ENCODE assay signal across 11 mouse cellular contexts in genomic region chr17:84031381-84031780, GRCm38 (mm10).
DNase-seq lines count a peak whose midpoint lies in the region; ATAC-seq and TF ChIP-seq lines count a peak whose summit lies in the region.
"Had no signal": no experiment of that assay in that cellular context is flagged by ENCODE, and none has a peak within 500 bp of the region (broad histone marks: within the 10 kb centered on the region; RNA-seq: fewer than 3 reads in every experiment).

No protein-coding gene starts in this region.

- TF ChIP-seq POLR2A in kidney, adult 2 months (IDR thresholded peaks at IDR 0.05; ENCODE audit: low read depth, low read length), result no peak

- no peaks in the 10 kb centered on the region for H3K9me3 ChIP-seq in embryonic facial prominence, embryonic 15.5 days (replicated peaks)
- H3K9me3 ChIP-seq in limb, embryonic 11.5 days (ENCODE audit: control insufficient read depth, low read length), result no peaks in the 10 kb centered on the region
- H3K9me3 ChIP-seq: neural tube, embryonic 13.5 days had no signal

- no peaks in the 10 kb centered on the region for H3K36me3 ChIP-seq in kidney, adult 2 months (ENCODE audit: control insufficient read depth, insufficient read depth, low read length)
- no peaks in the 10 kb centered on the region for H3K36me3 ChIP-seq in embryonic facial prominence, embryonic 15.5 days
- no peaks in the 10 kb centered on the region for H3K36me3 ChIP-seq in limb, embryonic 11.5 days (ENCODE audit: control insufficient read depth, insufficient read depth, low read length)
- H3K36me3 ChIP-seq: neural tube, embryonic 13.5 days had no signal

- H3K4me1 ChIP-seq in kidney, adult 2 months (ENCODE audit: control insufficient read depth, insufficient read depth, low read length), result no peaks in the 10 kb centered on the region
- H3K4me1 ChIP-seq in embryonic facial prominence, embryonic 15.5 days, result peaks cover 60% of the 10 kb centered on the region
- H3K4me1 ChIP-seq in limb, embryonic 11.5 days (ENCODE audit: control insufficient read depth, insufficient read depth, low read length), result peaks cover 29% of the 10 kb centered on the region

- H3K27ac ChIP-seq in kidney, adult 2 months (ENCODE audit: insufficient read depth, low read depth, low read length), result no peak overlapping the region
- peak overlapping the region; percentile 82 for H3K27ac ChIP-seq in embryonic facial prominence, embryonic 15.5 days (replicated peaks)
- H3K27ac ChIP-seq in limb, embryonic 11.5 days (replicated peaks; ENCODE audit: low read depth, low read length), result peak overlapping the region; percentile 30; the same call in 1 of the 2 replicates
- H3K27ac ChIP-seq: neural tube, embryonic 13.5 days had no signal

- no peak overlapping the region for H3K4me2 ChIP-seq in embryonic facial prominence, embryonic 15.5 days (replicated peaks)
- no peak overlapping the region for H3K4me2 ChIP-seq in limb, embryonic 11.5 days (ENCODE audit: low read depth, severe bottlenecking)
- H3K4me2 ChIP-seq: neural tube, embryonic 13.5 days had no signal

- ATAC-seq in embryonic facial prominence, embryonic 15.5 days (ENCODE audit: insufficient number of reproducible peaks, low FRiP score, low TSS enrichment, low read depth), result peak; percentile 76
- ATAC-seq in limb, embryonic 11.5 days (ENCODE audit: insufficient number of reproducible peaks, low FRiP score, low TSS enrichment, low read depth), result 0 out of 2 replicates have a peak, but pooled peaks have one; percentile 36

- no peak for TF ChIP-seq CTCF in kidney, adult 2 months (conservative IDR thresholded peaks at IDR 0.05; ENCODE audit: insufficient read depth, insufficient read length, low read depth, low read length)

- peak; percentile 31 for DNase-seq in kidney, adult 2 months
- no peak for DNase-seq in kidney, adult 9 months
- DNase-seq in embryo, embryonic 10.5 days (ENCODE audit: low spot score), result peak; percentile 57
- DNase-seq in limb, embryonic 11.5 days (ENCODE audit: low spot score), result peak; percentile 75
- DNase-seq in spleen, postnatal 4 days (ENCODE audit: low spot score in 2 of 2), result no peak
- DNase-seq in retina, embryonic 14.5 days (ENCODE audit: low spot score), result no peak
- DNase-seq in layer of hippocampus, adult 9-10 months (ENCODE audit: low spot score), result no peak
- DNase-seq: left cerebral cortex, postnatal 4 days; thymus, postnatal 36 days had no signal

- no peaks in the 10 kb centered on the region for H3K27me3 ChIP-seq in kidney, adult 2 months (replicated peaks; ENCODE audit: control insufficient read depth, insufficient read depth, low read length)
- no peaks in the 10 kb centered on the region for H3K27me3 ChIP-seq in embryonic facial prominence, embryonic 15.5 days
- no peaks in the 10 kb centered on the region for H3K27me3 ChIP-seq in limb, embryonic 11.5 days (ENCODE audit: control insufficient read depth, insufficient read depth, low read length)

- no peak overlapping the region for H3K9ac ChIP-seq in embryonic facial prominence, embryonic 15.5 days
- H3K9ac ChIP-seq in limb, embryonic 11.5 days (ENCODE audit: low read length), result peak overlapping the region; percentile 17; the same call in 1 of the 2 replicates
- H3K9ac ChIP-seq: neural tube, embryonic 13.5 days had no signal

- 72% methylated on average over 6 of the region's 6 CpGs for WGBS in kidney, adult 2 months
- WGBS in embryonic facial prominence, embryonic 15.5 days, result 34% methylated on average over 6 of the region's 6 CpGs
- WGBS in limb, embryonic 11.5 days, result 37% methylated on average over 6 of the region's 6 CpGs

- no peak overlapping the region for H3K4me3 ChIP-seq in kidney, adult 2 months (ENCODE audit: insufficient read depth, low read depth, low read length)
- no peak overlapping the region for H3K4me3 ChIP-seq in embryonic facial prominence, embryonic 15.5 days (replicated peaks)
- H3K4me3 ChIP-seq in limb, embryonic 11.5 days (ENCODE audit: low read depth, low read length), result no peak overlapping the region
- H3K4me3 ChIP-seq: neural tube, embryonic 13.5 days had no signal

Comparison
In these comparisons a context has a peak if more than half of its experiments do, and no peak if none do; other contexts are left out.
1. DNase-seq: peak in kidney, adult 2 months (single experiment), embryo, embryonic 10.5 days (single experiment) and limb, embryonic 11.5 days (single experiment); none in kidney, adult 9 months (single experiment), spleen, postnatal 4 days (0 of 2), retina, embryonic 14.5 days (single experiment) and layer of hippocampus, adult 9-10 months (single experiment).